24 mouse cellular contexts compared by ENCODE assay signal in the genomic region with DNA sequence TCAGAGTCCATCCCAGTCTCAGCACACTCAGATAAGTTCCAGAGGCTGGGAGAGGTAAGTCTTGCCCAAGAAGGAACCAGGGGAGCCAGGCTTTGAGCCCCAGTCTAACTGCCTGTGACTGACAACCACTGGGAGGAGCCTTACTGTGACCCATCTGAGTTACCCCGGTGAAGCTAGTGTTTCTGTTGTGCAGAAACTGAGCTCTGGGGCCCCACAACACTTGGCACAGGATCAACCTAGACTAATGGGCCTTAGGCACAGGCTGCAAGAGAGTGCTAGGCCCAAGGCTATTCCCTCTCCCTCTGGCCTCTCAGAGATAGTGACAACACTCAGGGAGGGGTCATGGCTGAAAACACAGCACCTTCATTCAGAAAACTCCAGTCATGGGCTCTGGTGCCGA. TPM values are rescaled to one million over a fixed set of nuclear protein-coding genes. Genes with fewer than 3 reads are reported as not detected.
A peak's percentile ranks its signal among the peaks of the same experiment; 100 is the strongest.
DNase-seq lines count a peak whose midpoint lies in the region; ATAC-seq lines count a peak whose summit lies in the region.
"Had no signal": no experiment of that assay in that cellular context is flagged by ENCODE, and none has a peak within 500 bp of the region (broad histone marks: within the 10 kb centered on the region; RNA-seq: fewer than 3 reads in every experiment).

No protein-coding gene starts in this region.

- no peaks in the 10 kb centered on the region for H3K9me3 ChIP-seq in embryonic facial prominence, embryonic 13.5 days
- no peaks in the 10 kb centered on the region for H3K9me3 ChIP-seq in embryonic facial prominence, embryonic 10.5 days
- no peaks in the 10 kb centered on the region for H3K9me3 ChIP-seq in midbrain, embryonic 10.5 days (replicated peaks)
- H3K9me3 ChIP-seq in midbrain, embryonic 13.5 days = no peaks in the 10 kb centered on the region
- H3K9me3 ChIP-seq: embryonic facial prominence, embryonic 12.5 days; forebrain, embryonic 13.5 days; hindbrain, embryonic 13.5 days had no signal

- peak overlapping the region; percentile 7; the same call in 1 of the 2 replicates for H3K9ac ChIP-seq in embryonic facial prominence, embryonic 13.5 days
- no peak overlapping the region for H3K9ac ChIP-seq in midbrain, embryonic 13.5 days (replicated peaks)
- H3K9ac ChIP-seq: embryonic facial prominence, embryonic 12.5 days; forebrain, embryonic 13.5 days; forebrain, postnatal 0 days; hindbrain, embryonic 13.5 days had no signal

- DNase-seq in embryonic facial prominence, embryonic 10.5 days (ENCODE audit: low spot score) = no peak
- DNase-seq in midbrain, embryonic 10.5 days (ENCODE audit: low spot score) = no peak
- DNase-seq in NIH3T3 (ENCODE audit: low read depth) = peak; percentile 38
- DNase-seq in induced T-regulatory cell, adult 2 months (ENCODE audit: low read depth) = peak; percentile 65
- no peak for DNase-seq in right cerebral cortex, postnatal 14 days
- no peak for DNase-seq in ovary, postnatal 36 days (ENCODE audit: low spot score)
- DNase-seq: B cell, adult 2 months; cerebellum, adult 11 months; cerebellum, adult 8-10 months; cerebellum, postnatal 14 days; embryo, embryonic 11 days; forebrain, postnatal 0 days; gastrocnemius, postnatal 14 days; heart, adult 2 months; heart, postnatal 10 days had no signal

- H3K4me2 ChIP-seq in embryonic facial prominence, embryonic 13.5 days = no peak overlapping the region
- no peak overlapping the region for H3K4me2 ChIP-seq in midbrain, embryonic 13.5 days (replicated peaks)
- H3K4me2 ChIP-seq: embryonic facial prominence, embryonic 12.5 days; forebrain, embryonic 13.5 days; hindbrain, embryonic 13.5 days had no signal

- H3K4me1 ChIP-seq in embryonic facial prominence, embryonic 13.5 days = peaks cover 14% of the 10 kb centered on the region
- H3K4me1 ChIP-seq in embryonic facial prominence, embryonic 10.5 days = peaks cover 39% of the 10 kb centered on the region
- peaks cover 39% of the 10 kb centered on the region for H3K4me1 ChIP-seq in midbrain, embryonic 10.5 days
- peaks cover 18% of the 10 kb centered on the region for H3K4me1 ChIP-seq in midbrain, embryonic 13.5 days (replicated peaks)

- no peak overlapping the region for H3K4me3 ChIP-seq in embryonic facial prominence, embryonic 13.5 days
- no peak overlapping the region for H3K4me3 ChIP-seq in embryonic facial prominence, embryonic 10.5 days
- no peak overlapping the region for H3K4me3 ChIP-seq in midbrain, embryonic 10.5 days
- H3K4me3 ChIP-seq in midbrain, embryonic 13.5 days (replicated peaks) = no peak overlapping the region
- H3K4me3 ChIP-seq: embryonic facial prominence, embryonic 12.5 days; forebrain, embryonic 13.5 days; heart, adult 2 months; hindbrain, embryonic 13.5 days had no signal

- no peaks in the 10 kb centered on the region for H3K27me3 ChIP-seq in embryonic facial prominence, embryonic 13.5 days
- H3K27me3 ChIP-seq in embryonic facial prominence, embryonic 10.5 days (replicated peaks; ENCODE audit: low read depth, poor library complexity, severe bottlenecking) = no peaks in the 10 kb centered on the region; the same call in 1 of the 2 replicates
- H3K27me3 ChIP-seq in midbrain, embryonic 10.5 days (ENCODE audit: low read depth, poor library complexity, severe bottlenecking) = no peaks in the 10 kb centered on the region
- no peaks in the 10 kb centered on the region for H3K27me3 ChIP-seq in midbrain, embryonic 13.5 days
- H3K27me3 ChIP-seq: CH12.LX; embryonic facial prominence, embryonic 12.5 days; forebrain, embryonic 13.5 days; hindbrain, embryonic 13.5 days had no signal

- H3K36me3 ChIP-seq in embryonic facial prominence, embryonic 13.5 days = no peaks in the 10 kb centered on the region
- H3K36me3 ChIP-seq in embryonic facial prominence, embryonic 10.5 days (replicated peaks) = no peaks in the 10 kb centered on the region
- no peaks in the 10 kb centered on the region for H3K36me3 ChIP-seq in midbrain, embryonic 10.5 days
- no peaks in the 10 kb centered on the region for H3K36me3 ChIP-seq in midbrain, embryonic 13.5 days
- H3K36me3 ChIP-seq: embryonic facial prominence, embryonic 12.5 days; hindbrain, embryonic 13.5 days had no signal

- ATAC-seq in embryonic facial prominence, embryonic 13.5 days (ENCODE audit: insufficient number of reproducible peaks, insufficient read depth, low FRiP score, low TSS enrichment, low read depth) = no peak
- ATAC-seq in midbrain, embryonic 13.5 days = no peak
- ATAC-seq: forebrain, embryonic 13.5 days; forebrain, postnatal 0 days; hindbrain, postnatal 0 days; intestine, embryonic 16.5 days had no signal

- WGBS in embryonic facial prominence, embryonic 13.5 days = 63% methylated on average over 2 of the region's 2 CpGs
- WGBS in embryonic facial prominence, embryonic 10.5 days = 80% methylated on average over 2 of the region's 2 CpGs
- WGBS in midbrain, embryonic 10.5 days = 87% methylated on average over 2 of the region's 2 CpGs
- 86% methylated on average over 2 of the region's 2 CpGs for WGBS in midbrain, embryonic 13.5 days

- H3K27ac ChIP-seq in embryonic facial prominence, embryonic 13.5 days = no peak overlapping the region
- H3K27ac ChIP-seq in embryonic facial prominence, embryonic 10.5 days (replicated peaks) = no peak overlapping the region; the same call in 1 of the 2 replicates
- H3K27ac ChIP-seq in midbrain, embryonic 10.5 days (replicated peaks) = peak overlapping the region; percentile 49; the same call in 1 of the 2 replicates
- H3K27ac ChIP-seq in midbrain, embryonic 13.5 days = no peak overlapping the region
- H3K27ac ChIP-seq: forebrain, embryonic 13.5 days; heart, adult 2 months; hindbrain, embryonic 13.5 days; hindbrain, postnatal 0 days had no signal

RNA-seq across cellular contexts. Expression of a gene that starts 17.2 kb away (rescaled TPM):
- polyA plus RNA-seq in embryonic facial prominence, embryonic 13.5 days (2015; fragmentation: Nextera tagmentation; extraction: Ambion mirVana) = 0.53 and 1.5 TPM in 2 replicates
- 0.24 and 0.37 TPM in 2 replicates for polyA plus RNA-seq in embryonic facial prominence, embryonic 10.5 days (2016; fragmentation: Nextera tagmentation; extraction: Ambion mirVana)
- polyA plus RNA-seq in midbrain, embryonic 10.5 days (2016; fragmentation: Nextera tagmentation; extraction: Ambion mirVana) = 0.21 and 0.52 TPM in 2 replicates
- 0.16 TPM in 1 of 2 replicates, not detected in the other for polyA plus RNA-seq in midbrain, embryonic 13.5 days (2015; fragmentation: Nextera tagmentation; extraction: Ambion mirVana)
- polyA plus RNA-seq: forebrain, embryonic 13.5 days; heart, adult 2 months; heart, embryonic 14.5 days had no signal

RNA-seq across cellular contexts. Expression of a gene that starts 22.8 kb away (rescaled TPM):
- polyA plus RNA-seq in embryonic facial prominence, embryonic 13.5 days (2015; fragmentation: Nextera tagmentation; extraction: Ambion mirVana) = 49.5 and 50.6 TPM in 2 replicates
- polyA plus RNA-seq in embryonic facial prominence, embryonic 10.5 days (2016; fragmentation: Nextera tagmentation; extraction: Ambion mirVana) = 49.6 and 51.6 TPM in 2 replicates
- 64.0 and 68.3 TPM in 2 replicates for polyA plus RNA-seq in midbrain, embryonic 10.5 days (2016; fragmentation: Nextera tagmentation; extraction: Ambion mirVana)
- 107 and 117 TPM in 2 replicates for polyA plus RNA-seq in midbrain, embryonic 13.5 days (2015; fragmentation: Nextera tagmentation; extraction: Ambion mirVana)

RNA-seq across cellular contexts. Expression of a gene that starts 43.9 kb away (rescaled TPM):
- 0.28 and 0.30 TPM in 2 replicates for polyA plus RNA-seq in embryonic facial prominence, embryonic 13.5 days (2015; fragmentation: Nextera tagmentation; extraction: Ambion mirVana)
- 0.09 TPM in 1 of 2 replicates, not detected in the other for polyA plus RNA-seq in embryonic facial prominence, embryonic 10.5 days (2016; fragmentation: Nextera tagmentation; extraction: Ambion mirVana)
- not detected in 2 replicates for polyA plus RNA-seq in midbrain, embryonic 10.5 days (2016; fragmentation: Nextera tagmentation; extraction: Ambion mirVana)
- not detected in 2 replicates for polyA plus RNA-seq in midbrain, embryonic 13.5 days (2015; fragmentation: Nextera tagmentation; extraction: Ambion mirVana)
- polyA plus RNA-seq: forebrain, embryonic 13.5 days had no signal

RNA-seq across cellular contexts. Expression of a gene that starts 45.0 kb away (rescaled TPM):
- 2.6 and 2.8 TPM in 2 replicates for polyA plus RNA-seq in embryonic facial prominence, embryonic 13.5 days (2015; fragmentation: Nextera tagmentation; extraction: Ambion mirVana)
- 0.98 and 1.1 TPM in 2 replicates for polyA plus RNA-seq in embryonic facial prominence, embryonic 10.5 days (2016; fragmentation: Nextera tagmentation; extraction: Ambion mirVana)
- 0.61 and 1.6 TPM in 2 replicates for polyA plus RNA-seq in midbrain, embryonic 10.5 days (2016; fragmentation: Nextera tagmentation; extraction: Ambion mirVana)
- polyA plus RNA-seq in midbrain, embryonic 13.5 days (2015; fragmentation: Nextera tagmentation; extraction: Ambion mirVana) = 1.3 and 2.8 TPM in 2 replicates

RNA-seq across cellular contexts. Expression of a gene that starts 45.5 kb away (rescaled TPM):
- 22.6 and 25.9 TPM in 2 replicates for polyA plus RNA-seq in embryonic facial prominence, embryonic 13.5 days (2015; fragmentation: Nextera tagmentation; extraction: Ambion mirVana)
- 10.4 and 12.7 TPM in 2 replicates for polyA plus RNA-seq in embryonic facial prominence, embryonic 10.5 days (2016; fragmentation: Nextera tagmentation; extraction: Ambion mirVana)
- polyA plus RNA-seq in midbrain, embryonic 10.5 days (2016; fragmentation: Nextera tagmentation; extraction: Ambion mirVana) = 8.1 and 9.8 TPM in 2 replicates
- polyA plus RNA-seq in midbrain, embryonic 13.5 days (2015; fragmentation: Nextera tagmentation; extraction: Ambion mirVana) = 6.5 and 8.8 TPM in 2 replicates

Comparison
In these comparisons a context has a peak if more than half of its experiments do, and no peak if none do; other contexts are left out.
1. DNase-seq: peak in NIH3T3 (single experiment) and induced T-regulatory cell, adult 2 months (single experiment); none in embryonic facial prominence, embryonic 10.5 days (single experiment), midbrain, embryonic 10.5 days (single experiment), right cerebral cortex, postnatal 14 days (single experiment) and ovary, postnatal 36 days (single experiment).